Mouse (Mus musculus) cerebellum, adult 9-11 months (tissue): Measurements from ENCODE around the gene Sipa1l3.
A peak's percentile ranks its signal among the peaks of the same experiment; 100 is the strongest.

Experiments used
- DNase-seq: peaks from one replicate; pipeline ENCODE4 v3.0.0; 2022

The Sipa1l3 gene

DNA sequence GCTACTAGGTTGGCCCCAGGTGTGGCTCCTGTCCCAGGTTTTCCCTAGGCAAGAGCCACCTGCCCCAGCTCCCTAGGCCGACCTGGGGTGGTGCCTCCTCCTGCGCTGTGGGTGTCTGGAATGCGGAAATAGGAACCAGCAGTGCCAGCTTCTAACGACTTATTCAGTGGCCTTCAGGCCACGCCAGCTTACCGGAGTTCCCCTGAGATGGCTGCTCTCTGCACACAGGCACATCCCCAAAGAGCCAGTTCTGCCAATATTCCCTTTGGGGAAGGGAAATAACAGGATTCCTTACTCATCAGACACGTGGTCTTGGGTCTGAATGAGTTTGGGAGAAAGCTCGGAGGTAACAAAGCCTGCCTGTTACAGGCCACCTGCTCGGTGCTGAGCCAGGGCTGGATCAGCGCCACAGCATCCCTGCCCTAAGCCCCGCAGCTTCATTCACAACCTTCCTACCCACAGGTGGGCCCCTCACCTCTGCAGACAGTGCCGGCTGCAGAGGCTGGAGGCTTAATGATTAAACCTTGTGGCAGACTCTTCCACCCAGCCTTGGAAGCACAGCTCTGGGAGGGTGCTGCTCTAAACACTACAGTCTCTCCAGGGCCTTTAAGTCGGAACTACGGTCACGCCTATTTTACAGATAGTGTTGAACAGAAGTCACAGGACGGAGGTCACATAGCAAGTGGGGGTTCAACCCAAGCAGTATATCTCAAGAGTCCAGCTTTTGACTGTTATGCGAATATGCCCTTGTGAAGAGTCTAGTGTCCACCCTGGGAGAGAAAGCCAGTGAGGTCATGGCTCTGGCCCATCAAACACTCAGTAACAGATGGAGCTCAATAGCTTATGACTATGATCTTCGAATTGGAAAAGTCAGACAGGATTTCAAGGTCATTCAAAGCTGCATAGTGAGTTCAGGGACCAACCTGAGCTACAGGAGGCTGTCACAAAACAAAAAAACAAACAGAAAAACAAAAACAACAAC is 12.8 kb downstream of the Sipa1l3 start:
- DNase-seq: peak; percentile 68

GRCm38 (mm10) chr7:29504683-29505290 is 13.7 kb downstream of the Sipa1l3 start:
- DNase-seq: no peak

- DNase-seq: no peak
Measured at GRCm38 (mm10) chr7:29503616-29504015, 14.8 kb downstream of the Sipa1l3 start.

DNA sequence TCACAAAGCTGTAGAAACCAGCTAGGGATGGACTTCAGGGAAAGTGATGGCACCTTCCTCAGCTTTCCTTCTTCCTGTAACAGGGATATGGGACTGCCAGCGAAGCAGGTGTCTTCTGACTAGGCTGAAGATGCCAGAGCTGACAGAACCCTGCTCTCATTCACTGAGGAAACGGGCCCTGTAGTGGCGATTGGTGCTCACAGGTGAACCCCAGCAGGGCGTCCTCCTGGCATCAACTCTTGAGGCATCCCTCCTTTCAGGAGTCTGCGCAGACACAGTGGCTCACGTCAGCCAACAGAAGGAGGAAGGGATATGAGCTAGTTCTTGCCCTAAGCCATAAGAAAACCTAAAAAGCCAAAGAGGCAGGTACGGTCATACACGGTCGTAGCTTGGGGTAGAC is 17.2 kb downstream of the Sipa1l3 start:
- DNase-seq: peak; percentile 69

GRCm38 (mm10) chr7:29499071-29499470 is 19.4 kb downstream of the Sipa1l3 start:
- DNase-seq: no peak

DNA sequence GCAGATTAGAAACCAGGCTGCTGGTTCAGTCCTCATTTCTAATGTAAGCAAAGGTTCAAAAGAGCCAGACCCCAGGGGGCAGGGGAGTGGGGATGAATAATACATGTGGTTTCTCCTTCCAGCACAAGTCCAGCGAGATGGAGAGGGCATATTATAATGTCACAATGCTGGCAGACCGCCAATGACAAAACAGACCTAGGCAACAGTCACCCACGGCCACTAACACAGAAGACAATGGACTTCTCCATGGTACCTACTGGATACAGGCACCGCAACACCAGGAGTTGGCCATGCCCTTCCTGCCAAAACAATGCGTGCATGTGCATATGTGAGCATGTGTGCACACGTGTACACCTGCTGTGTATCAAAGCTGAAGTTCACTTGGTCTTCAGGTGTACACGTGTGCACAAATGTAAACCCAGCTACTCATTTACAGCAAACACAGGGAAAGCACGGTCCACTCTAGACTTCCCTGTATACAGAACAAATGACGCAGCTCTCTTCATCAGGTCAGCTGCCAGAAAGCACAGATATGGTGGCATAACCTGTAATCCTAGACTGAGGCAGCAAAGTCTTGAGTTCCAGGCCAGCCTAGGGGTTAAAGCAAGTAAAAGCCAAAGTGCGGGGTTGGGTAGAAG is 21.4 kb downstream of the Sipa1l3 start:
- DNase-seq: no peak

DNA sequence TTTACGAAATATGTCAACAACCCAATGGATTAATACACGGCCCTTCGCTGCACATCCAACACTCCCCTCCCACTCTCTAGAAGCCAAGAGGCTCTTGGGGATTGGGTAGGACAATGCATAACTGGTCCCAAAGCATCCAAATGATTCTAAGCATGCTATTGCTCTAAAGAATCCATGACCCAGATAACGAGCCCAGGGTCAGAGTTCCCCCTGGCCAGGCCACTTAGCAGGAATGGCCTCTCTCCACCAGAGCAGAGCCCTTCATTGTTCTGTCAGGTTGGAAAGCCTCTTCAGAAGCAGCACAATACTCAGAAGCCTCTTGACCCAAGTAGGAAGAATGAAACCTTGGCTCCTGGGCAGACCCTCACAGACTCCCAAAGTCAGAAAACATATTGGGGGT is 22.1 kb downstream of the Sipa1l3 start:
- no peak for DNase-seq

GRCm38 (mm10) chr7:29495880-29496279 is 22.6 kb downstream of the Sipa1l3 start:
- no peak for DNase-seq

DNA sequence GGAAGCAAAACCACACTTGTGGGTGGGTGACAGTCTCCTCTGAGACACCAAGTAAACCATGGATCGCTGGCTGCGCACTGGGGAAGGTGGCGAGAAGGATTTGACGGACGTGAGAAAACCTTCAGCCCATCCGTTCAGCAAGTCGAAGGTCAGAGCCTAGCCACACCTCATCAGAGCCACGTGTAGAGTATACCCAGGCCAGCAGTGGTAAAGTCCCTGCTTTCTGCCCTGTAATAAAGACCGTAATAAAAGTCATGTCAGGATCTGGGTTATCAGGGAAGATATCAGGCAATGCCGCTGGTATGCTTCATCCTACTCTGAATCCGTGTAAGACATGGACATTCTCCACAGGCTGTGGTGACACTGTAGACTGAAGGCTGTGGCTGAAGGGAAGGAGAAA is 23.6 kb downstream of the Sipa1l3 start:
- no peak for DNase-seq

- no peak for DNase-seq
Measured at GRCm38 (mm10) chr7:29494015-29494414, 24.4 kb downstream of the Sipa1l3 start.

- no peak for DNase-seq
Measured at GRCm38 (mm10) chr7:29492992-29493391, 25.4 kb downstream of the Sipa1l3 start.

- DNase-seq: no peak
Measured at GRCm38 (mm10) chr7:29491861-29492260, 26.6 kb downstream of the Sipa1l3 start.

DNA sequence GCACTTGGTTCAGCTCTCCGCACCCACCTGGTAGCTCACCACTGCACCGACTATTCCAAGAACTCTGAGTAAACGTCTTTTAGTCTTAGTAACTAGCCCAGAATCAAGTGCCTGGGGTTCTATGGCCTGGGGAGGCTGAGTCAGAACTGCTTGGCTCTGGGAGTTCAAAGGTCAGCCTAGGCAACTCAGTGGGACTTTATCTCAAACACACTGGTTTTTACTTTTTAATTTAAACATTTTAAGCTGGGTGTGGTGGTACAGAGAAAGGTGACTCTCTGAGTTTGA is 27.0 kb downstream of the Sipa1l3 start:
- no peak for DNase-seq

DNA sequence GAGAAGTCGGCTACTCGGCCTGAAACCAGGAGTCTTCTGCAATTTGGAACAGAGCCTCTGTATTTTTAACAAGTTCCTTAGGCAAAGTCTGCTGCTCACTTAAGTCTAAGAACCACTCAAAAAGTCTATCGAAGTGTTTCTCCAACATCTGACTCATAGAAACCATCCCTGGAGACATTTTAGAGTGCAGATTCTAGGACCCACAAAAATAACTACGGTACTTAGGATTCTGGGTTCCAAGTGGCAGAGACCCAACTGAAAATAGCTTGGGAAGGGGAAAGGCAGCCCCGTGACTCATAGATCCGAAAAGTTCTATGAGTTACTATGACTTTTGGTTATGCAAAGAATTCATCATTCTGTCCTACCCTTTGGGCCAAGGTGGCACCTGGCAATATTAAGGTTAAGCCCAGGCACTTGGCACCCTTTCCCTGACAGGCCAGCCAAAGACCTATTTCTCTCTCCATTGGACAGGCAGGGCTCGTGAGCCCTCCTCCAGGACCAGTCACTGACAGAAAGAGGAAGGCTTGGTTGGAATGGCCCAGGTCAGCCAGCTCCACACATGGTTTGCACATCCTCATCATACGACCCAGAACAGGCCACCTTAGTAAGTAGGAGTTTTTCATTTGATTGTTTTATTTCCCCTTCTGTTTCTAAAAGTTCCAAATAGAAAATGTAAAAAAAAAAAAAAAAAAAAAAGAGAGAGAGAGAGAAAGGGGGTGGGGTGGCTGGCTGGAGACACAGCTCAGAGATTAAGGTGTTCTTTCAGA is 27.6 kb downstream of the Sipa1l3 start:
- DNase-seq: peak; percentile 64

- no peak for DNase-seq
Measured at GRCm38 (mm10) chr7:29489851-29490250, 28.6 kb downstream of the Sipa1l3 start.

DNA sequence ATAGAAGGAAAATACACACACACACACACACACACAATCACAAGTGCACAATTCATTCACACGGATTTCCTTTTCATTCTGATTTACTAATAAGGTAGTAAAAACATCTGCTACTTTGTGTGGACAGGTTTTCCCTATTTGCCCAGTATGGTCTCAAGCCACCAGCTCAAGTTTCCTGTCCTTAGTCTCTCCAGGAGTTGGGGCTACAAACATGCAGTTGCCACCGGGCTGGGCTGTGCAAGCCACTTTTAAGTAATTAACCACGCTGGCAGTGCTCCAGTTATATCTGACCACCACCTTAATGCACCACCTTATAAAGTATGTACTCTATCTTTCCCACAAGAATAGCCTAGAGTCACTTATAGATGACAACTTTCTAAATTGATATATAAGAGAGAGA is 29.1 kb downstream of the Sipa1l3 start:
- no peak for DNase-seq

DNA sequence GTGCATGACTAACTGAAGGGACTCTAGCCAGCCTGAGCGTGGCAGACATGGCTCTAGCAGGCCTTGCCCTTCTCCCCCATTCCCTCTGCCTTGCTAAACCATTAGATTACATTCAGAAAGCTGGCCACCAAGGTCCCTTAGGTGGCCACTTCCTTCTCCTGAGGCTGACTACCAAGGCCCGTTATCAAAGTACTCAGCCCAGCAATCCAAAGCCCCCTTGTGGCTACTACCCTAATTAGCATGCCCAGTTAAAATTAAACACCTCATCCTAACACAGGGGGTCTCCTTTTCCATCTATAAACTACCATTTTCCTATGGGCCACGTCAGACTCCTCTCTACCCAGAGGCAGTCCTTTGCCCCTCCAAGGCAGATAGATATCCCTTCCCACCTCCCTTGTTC is 31.7 kb downstream of the Sipa1l3 start:
- no peak for DNase-seq

- DNase-seq: no peak
Measured at GRCm38 (mm10) chr7:29485721-29486120, 32.7 kb downstream of the Sipa1l3 start.

GRCm38 (mm10) chr7:29483556-29483955 is 34.9 kb downstream of the Sipa1l3 start:
- DNase-seq: no peak

DNA sequence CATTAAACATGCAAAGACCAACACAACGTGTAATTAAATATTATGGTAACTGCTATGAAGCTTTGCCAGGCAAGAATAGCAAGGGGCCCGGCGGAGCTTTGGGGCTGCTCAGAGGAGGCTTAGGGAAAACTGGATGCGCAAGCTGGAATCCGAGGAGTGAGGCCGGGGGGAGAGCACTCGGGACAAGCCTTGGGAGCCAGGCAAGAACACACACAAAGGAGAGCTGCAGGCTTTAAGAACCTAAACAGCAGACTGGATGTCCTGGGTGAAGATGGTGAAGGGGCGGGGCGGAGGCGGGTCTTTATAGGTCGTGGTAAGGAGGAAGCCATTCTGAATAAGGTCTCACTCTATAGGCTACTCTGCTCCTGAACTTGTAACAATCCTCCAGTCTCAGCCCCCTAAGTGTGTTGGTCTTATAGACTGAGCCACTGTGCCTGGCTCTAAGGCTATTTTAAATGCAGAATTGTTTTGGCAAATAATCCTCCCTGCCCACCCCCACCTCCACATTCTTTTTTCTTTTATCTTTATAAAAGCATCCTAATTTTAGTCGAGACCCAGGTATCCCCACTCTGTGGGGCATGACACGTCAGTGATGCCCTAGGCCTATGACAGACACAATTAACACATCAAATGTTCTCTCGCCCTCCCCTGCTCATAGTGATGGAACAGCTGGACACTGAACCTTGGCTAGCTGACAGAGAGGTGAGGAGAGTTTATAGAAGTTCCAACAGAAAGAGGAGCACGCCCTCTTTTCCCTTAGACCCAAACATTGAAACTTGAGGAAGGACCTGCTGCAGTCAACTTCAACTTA is 36.9 kb downstream of the Sipa1l3 start:
- no peak for DNase-seq

DNA sequence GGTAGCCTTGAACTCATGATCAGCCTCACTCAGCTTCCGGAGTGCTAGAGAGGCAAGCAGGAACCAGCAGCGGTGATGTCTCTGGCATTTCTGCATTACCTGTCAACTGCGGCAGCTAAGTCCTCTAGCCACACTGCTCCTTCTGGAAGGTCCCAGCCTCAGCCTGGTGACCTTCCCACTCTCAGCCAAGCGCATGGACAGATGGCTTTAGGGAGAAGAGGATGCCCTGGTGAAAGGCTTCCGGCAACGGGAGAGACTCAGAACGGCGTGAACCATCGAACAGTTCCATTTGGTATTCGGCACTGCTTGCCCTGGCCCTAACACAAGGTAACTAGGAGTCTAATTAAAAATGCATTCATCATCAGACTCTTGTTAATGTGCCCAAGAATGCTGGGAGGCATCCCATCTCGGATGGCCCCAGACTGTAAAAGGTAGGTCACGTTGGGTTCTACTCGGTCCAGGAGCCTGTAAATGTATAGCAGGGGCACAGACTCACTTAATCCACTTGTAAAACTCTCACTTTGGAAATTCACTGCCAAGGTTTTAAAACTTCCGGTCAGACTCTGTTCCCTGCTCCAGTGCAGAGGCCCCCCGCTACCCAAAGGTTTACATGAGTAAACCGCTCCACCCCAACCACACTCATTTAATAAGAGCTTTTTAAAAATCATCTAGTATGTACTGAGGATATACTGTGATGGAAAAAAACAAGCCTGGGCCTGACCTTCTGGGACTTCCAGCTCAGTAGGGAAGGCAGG is 37.7 kb downstream of the Sipa1l3 start:
- DNase-seq: peak; percentile 84

- peak; percentile 64 for DNase-seq
Measured at GRCm38 (mm10) chr7:29480183-29480582, 38.3 kb downstream of the Sipa1l3 start.
